Mouse (Mus musculus) T-cell, adult 2 months (primary cell): ENCODE data around the gene AC153137.1.
"Not testable (repeated sequence)": the region's sequence is repeated elsewhere in the genome, so short reads cannot be mapped to it uniquely, and the experiment has no call there.

ENCODE experiments used
- DNase-seq: peaks from one replicate; pipeline ENCODE4 v3.0.0; 2022; ENCODE audit warnings: low spot score

Gene AC153137.1

GRCm38 (mm10) chr1:30977868-30978267, at the start of gene AC153137.1:
TSS of gene AC153137.1 (minus strand) at chr1:30977968.
- DNase-seq = not testable (repeated sequence)

GRCm38 (mm10) chr1:31023173-31023572, 45.4 kb upstream of the AC153137.1 start:
- DNase-seq = no peak

DNA sequence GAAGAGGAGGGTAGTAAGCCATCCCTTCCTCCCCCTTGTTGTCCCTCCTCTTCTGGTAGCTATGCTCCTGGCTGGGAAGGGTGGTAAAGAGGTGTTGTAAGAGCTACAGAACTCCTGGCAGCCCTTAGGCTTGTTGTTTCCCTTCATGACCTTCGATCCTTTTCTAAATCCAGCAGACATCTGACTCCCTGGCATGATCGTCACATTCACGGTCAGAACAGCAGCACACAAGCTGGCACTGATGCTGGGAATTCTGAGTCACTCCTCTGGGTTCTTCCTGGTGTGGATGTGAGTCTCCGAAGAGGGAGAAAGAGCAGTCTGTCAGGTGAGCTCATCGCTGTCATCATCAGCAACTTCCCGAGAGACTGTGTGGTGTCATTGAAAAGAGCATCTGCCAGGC, 41.5 kb upstream of the AC153137.1 start:
- no peak for DNase-seq

DNA sequence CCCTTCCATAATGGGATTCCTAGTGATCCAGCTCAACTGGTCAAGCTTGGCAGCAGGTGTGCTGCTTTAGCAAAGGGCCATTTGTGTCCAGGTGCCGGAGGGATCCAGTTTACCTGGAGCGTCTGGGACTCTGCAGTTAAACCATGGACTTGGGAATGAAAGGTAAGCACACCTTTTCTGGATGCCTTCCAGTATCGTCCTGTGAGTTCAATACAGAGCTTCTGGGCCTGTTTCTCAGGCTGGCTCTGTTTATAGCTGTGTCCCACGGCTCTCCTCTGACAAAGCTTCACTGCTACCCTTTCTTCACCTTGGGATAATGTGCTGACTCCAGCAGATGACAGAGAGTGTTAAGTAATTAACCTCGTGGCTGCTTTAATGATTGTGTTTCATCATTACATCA, 39.6 kb upstream of the AC153137.1 start:
- DNase-seq = no peak

DNA sequence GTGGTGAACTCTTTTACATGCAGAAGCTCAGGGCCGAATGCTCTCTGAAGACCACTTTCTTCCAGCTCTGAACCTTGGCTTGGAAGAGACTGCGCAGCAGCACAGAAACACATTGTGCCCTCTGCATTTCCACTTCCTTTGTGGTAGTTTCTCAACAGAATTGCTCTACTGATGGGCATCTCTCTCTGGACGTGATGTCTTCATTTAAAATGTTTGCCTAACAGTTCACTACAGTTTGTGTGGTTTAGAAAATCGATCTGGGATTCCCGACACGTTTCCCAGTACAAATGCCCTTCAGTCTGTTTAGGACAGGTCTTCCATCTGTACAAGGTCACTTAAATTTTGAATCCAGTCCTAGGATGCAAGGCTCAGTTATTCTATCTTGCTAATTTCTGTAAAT, 38.3 kb upstream of the AC153137.1 start:
- no peak for DNase-seq

DNA sequence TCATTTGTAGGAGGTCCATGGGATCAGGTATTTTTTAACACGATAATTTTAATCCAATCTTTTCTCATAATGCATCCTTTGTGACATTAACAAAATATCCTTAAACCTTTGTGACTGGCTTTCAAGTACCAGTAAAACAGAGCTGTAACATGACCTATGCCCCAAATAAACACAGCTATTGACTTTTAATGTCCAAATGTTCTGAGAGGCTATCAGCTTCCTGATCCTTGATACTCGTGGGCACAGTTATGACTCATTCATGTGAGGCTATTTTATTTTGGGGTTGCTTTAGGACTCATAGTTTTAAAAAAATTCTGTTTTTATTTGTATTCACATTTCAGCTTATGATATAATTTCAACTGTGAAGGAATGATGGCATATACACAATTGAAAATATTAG, 37.5 kb upstream of the AC153137.1 start:
- no peak for DNase-seq

DNA sequence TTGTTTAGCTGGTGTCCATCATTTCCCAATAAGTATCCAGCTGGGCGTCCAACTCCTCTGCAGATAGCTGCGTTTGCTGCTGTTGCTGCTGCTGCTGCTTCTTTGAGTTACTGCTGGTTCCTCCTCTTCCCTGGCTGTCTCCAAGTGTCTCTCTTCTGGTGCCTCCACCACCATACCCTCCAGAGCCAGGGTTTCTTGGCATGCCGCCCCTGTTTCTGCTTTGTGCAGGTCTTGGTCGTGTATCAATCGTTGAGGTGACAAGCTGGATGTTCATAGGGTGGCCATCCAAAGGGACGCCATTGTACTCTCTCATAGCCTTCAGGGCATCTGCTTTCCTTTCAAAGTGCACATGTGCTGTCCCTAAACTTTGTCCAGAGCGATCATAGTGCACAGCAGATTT, 529 bp downstream of the AC153137.1 start:
- not testable (repeated sequence) for DNase-seq

GRCm38 (mm10) chr1:30951795-30952194, 26.0 kb downstream of the AC153137.1 start:
- no peak for DNase-seq

DNA sequence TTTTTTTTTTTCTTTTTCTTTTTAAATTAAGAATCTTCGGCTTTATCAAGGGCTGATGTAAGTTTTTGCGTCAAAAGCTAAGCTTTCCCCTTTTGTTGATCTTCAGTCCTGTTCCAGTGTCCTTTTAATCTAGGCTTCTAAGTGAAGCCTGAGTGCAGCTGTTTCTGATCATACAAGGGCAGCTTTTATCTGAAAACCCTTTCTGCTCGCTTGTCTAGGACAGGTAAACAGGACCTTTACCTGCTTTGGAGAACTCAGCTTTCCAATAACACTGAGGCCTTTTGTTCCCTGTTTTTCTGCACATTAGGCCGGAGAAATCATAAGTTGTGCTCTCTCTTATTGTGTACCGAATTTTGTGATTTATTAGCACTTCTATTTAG, 27.3 kb downstream of the AC153137.1 start:
- no peak for DNase-seq

DNA sequence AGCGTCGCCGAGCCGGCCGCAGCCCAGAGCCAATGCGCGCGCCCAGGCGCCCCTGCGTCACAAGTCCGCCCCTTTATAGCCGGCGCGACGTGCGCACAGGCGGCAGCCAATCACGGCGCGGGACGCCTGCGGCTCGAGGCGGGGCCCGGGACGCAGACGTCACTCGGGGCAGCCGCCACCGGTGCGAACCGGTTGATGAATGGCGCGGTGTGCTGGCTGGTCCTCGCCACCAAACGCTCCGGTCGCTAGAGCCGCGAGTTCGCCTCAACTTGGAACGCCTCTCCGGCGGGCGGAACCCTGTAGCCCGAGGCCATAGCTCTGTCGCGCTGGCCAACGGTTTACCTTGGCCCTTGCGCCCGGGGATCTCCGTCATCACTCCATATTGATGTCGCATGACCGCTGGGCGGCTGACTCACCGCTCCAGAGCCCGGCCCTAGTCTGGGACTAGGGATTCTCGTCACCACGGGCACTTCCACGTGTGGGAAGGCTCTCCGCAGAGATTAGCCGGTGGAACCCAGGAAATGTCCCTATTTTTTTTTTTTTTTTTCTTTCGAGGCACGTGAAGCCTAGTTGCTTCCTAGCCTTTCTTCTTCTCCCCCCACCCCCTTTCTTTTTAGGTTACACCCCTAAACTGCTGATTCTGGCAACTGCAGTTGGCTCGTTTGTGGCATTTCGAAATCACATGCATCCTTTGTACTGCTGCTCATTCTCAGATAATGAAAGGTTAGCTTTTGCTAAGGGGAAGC, 27.9 kb downstream of the AC153137.1 start:
- peak; percentile 98 for DNase-seq

- peak; percentile 46 for DNase-seq
Measured at GRCm38 (mm10) chr1:30948950-30949639, 28.7 kb downstream of the AC153137.1 start.

GRCm38 (mm10) chr1:30948361-30948949, 29.3 kb downstream of the AC153137.1 start:
- DNase-seq = peak; percentile 15

DNA sequence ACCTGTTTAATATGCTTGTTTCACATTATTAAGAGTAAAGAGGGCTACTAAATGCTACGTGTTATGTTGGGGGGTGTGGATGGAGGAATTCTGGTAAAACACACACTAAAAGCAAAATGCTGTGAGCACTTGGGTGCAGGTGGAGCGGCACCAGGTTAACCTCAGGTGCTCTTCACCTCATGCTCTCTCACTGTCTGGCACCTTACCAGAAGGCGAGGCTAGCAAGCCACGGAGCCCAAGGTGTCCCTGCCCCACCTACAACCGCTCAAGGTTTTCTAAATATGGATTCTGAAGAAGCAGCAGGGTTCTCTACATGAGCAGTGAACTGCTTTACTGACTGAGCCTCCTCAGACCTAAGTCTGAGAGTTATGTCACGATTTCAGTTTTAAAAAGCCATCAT, 32.6 kb downstream of the AC153137.1 start:
- no peak for DNase-seq

DNA sequence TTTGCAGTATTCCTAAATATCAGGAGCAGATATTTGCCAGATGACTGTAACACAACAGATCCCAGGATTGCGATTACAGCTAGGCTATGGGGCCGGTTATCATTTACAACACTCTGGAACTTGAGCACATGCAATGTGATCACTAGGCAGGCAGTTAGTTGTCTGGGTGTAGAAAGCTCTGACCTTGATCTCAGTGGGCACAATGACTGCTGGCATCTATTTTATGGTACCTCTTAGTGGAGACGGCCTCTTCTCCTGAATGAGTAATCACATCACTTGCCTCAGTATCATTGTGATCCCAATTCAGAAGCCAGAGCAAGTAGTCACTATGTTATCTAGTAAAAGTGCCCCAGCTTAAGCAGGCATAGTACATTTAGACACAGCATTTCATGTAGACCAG, 37.2 kb downstream of the AC153137.1 start:
- no peak for DNase-seq

DNA sequence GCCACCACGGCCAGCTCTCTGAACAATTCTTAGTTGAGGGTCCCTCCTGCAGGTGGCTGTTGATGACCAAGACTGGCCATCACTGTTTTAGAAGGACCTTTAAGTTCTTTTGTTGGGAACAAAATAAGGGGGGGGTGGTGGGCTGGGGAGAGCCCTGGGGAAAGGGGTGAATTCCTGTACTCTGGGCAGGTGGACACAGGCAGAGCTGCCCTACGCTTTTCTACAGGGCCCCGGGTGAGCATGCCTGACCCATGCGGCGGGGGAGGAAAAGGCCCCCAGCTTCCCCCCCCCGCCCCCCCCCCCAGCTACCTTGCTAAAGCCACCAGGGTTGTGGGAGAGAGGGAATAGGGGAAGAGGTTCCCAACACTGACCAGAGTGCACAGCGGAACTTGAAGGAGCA, 39.4 kb downstream of the AC153137.1 start:
- no peak for DNase-seq

DNA sequence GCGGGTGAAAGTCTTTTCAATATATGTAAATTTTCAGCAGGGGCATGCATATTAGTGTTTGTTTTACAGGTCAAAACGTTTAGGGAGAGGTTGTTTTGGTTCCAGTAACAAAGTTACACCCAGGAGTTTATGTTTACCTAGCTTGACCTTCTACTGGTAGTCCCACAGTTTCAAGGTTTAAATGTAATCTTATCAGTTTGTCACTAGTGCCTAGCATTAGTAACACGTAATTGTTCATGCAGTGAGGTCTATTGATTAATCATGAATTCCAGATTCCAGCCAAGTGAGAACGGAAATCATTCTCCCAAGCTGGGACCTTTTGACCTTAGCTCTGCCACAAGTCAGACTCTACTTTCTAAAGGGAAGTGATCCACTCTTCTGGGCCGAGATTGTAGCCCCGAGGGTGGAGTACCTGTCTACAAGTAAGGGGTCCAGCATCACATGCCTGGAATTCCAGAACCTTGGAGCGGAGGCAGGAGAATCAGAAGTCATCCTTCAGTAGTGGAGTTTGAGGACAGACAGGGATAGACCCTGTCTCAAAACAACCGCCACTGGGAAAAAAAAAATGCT, 40.3 kb downstream of the AC153137.1 start:
- no peak for DNase-seq

GRCm38 (mm10) chr1:30936488-30936887, 41.3 kb downstream of the AC153137.1 start:
- DNase-seq = no peak

DNA sequence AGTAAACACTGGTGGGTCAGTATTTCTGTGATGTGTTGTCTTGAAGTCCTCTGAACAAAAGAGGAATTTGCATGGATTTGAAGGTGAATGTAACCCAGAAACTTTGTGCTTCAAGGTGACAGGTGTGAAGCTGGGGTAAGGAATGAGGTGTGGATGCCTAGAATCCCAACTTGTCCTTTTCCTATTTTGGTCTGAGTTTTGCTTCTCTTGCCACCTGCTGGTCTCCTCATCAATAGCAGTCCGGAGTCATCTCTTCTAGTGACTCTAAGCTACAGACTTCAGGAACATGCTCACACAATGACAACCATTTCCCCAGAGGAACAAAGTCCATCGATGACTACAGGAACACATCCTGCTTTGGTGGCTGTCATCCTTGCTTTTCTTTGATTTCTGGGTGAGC, 46.9 kb downstream of the AC153137.1 start:
- DNase-seq = no peak

DNA sequence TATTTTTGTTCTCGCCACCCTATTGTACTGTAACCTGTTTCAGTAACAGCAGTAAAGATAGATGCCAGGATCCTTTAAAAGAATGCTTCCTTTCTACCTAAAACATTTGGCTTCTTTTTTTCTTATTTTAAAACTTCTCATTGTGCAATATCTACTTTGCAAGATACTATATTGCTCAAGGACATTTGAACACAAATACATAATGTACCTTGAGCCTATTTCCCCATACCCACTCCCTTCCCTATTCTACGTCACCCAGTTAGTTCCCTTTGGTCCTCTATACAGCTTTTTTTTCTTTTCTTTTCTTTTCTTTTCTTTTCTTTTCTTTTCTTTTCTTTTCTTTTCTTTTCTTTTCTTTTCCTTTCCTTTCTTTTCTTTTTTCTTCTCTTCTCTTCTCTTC, 47.6 kb downstream of the AC153137.1 start:
- DNase-seq = no peak
